Mouse (Mus musculus): ENCODE results near the gene Brca1.
"Not testable (repeated sequence)": the region's sequence is repeated elsewhere in the genome, so short reads cannot be mapped to it uniquely, and the experiment has no call there.

Gene Brca1

GRCm38 (mm10) chr11:101551751-101552475 is at the start of gene Brca1, which contains the start of gene Nbr1:
Gene Brca1, minus strand, starts transcription at chr11:101551955.
Gene Nbr1, plus strand, starts transcription at chr11:101552149.
- DNase-seq (ENCODE audit: extremely low spot score) = peak; percentile 98

GRCm38 (mm10) chr11:101599156-101599555 is 47.4 kb upstream of the Brca1 start, which contains the start of gene Gm11634:
Gene Gm11634, minus strand, starts transcription at chr11:101599256.
- no peak for DNase-seq (ENCODE audit: extremely low spot score)

- DNase-seq (ENCODE audit: extremely low spot score) = no peak
Observed at GRCm38 (mm10) chr11:101589989-101590624, 38.4 kb upstream of the Brca1 start.

- DNase-seq (ENCODE audit: extremely low spot score) = peak; percentile 45
Observed at GRCm38 (mm10) chr11:101589444-101589843, 37.7 kb upstream of the Brca1 start.

- no peak for DNase-seq (ENCODE audit: extremely low spot score)
Observed at GRCm38 (mm10) chr11:101588868-101589267, 37.1 kb upstream of the Brca1 start.

GRCm38 (mm10) chr11:101587676-101588075 is 35.9 kb upstream of the Brca1 start:
- no peak for DNase-seq (ENCODE audit: extremely low spot score)

GRCm38 (mm10) chr11:101585805-101586204 is 34.0 kb upstream of the Brca1 start:
- DNase-seq (ENCODE audit: extremely low spot score) = no peak

GRCm38 (mm10) chr11:101585031-101585430 is 33.3 kb upstream of the Brca1 start:
- not testable (repeated sequence) for DNase-seq (ENCODE audit: extremely low spot score)

- DNase-seq (ENCODE audit: extremely low spot score) = no peak
Observed at GRCm38 (mm10) chr11:101583205-101583604, 31.4 kb upstream of the Brca1 start.

- peak; percentile 80 for DNase-seq (ENCODE audit: extremely low spot score)
Observed at GRCm38 (mm10) chr11:101582054-101583035, 30.6 kb upstream of the Brca1 start, which contains the start of gene Tmem106a. Gene Tmem106a, plus strand, starts transcription at chr11:101582242.

GRCm38 (mm10) chr11:101581081-101581764 is 29.5 kb upstream of the Brca1 start:
- no peak for DNase-seq (ENCODE audit: extremely low spot score)

GRCm38 (mm10) chr11:101576116-101576515 is 24.4 kb upstream of the Brca1 start:
- peak; percentile 6 for DNase-seq (ENCODE audit: extremely low spot score)

GRCm38 (mm10) chr11:101568421-101568820 is 16.7 kb upstream of the Brca1 start:
- DNase-seq (ENCODE audit: extremely low spot score) = no peak

GRCm38 (mm10) chr11:101562391-101562790 is 10.6 kb upstream of the Brca1 start:
- DNase-seq (ENCODE audit: extremely low spot score) = peak; percentile 49

- no peak for DNase-seq (ENCODE audit: extremely low spot score)
Observed at GRCm38 (mm10) chr11:101556954-101557353, 5.2 kb upstream of the Brca1 start.

- no peak for DNase-seq (ENCODE audit: extremely low spot score)
Observed at GRCm38 (mm10) chr11:101556541-101556940, 4.8 kb upstream of the Brca1 start.

GRCm38 (mm10) chr11:101553354-101553930 is 1.7 kb upstream of the Brca1 start:
- DNase-seq (ENCODE audit: extremely low spot score) = peak; percentile 2

- peak; percentile 95 for DNase-seq (ENCODE audit: extremely low spot score)
Observed at GRCm38 (mm10) chr11:101552476-101553300, 933 bp upstream of the Brca1 start.

- no peak for DNase-seq (ENCODE audit: extremely low spot score)
Observed at GRCm38 (mm10) chr11:101548526-101548925, 3.2 kb downstream of the Brca1 start.

- no peak for DNase-seq (ENCODE audit: extremely low spot score)
Observed at GRCm38 (mm10) chr11:101544132-101544531, 7.6 kb downstream of the Brca1 start.
